Mouse (Mus musculus) cortical plate, adult 2 months (tissue): Measurements from ENCODE around the gene Tmc3.

Source experiments
- CTCF ChIP-seq: fragments of 200-500 bp; IDR thresholded peaks from 2 replicates; pipeline ENCODE4 v1.5.1; 2011; ENCODE audit warnings: mild to moderate bottlenecking, control low read depth, low read length; ENCODE audit not compliant: insufficient read depth; ENCODE audit errors: extremely low read depth
- POLR2A ChIP-seq: fragments of 200-500 bp; IDR thresholded peaks from 2 replicates; pipeline ENCODE4 v1.6.1; 2011; ENCODE audit warnings: mild to moderate bottlenecking, low read length, control low read depth; ENCODE audit not compliant: insufficient read depth; ENCODE audit errors: extremely low read depth

DNA sequence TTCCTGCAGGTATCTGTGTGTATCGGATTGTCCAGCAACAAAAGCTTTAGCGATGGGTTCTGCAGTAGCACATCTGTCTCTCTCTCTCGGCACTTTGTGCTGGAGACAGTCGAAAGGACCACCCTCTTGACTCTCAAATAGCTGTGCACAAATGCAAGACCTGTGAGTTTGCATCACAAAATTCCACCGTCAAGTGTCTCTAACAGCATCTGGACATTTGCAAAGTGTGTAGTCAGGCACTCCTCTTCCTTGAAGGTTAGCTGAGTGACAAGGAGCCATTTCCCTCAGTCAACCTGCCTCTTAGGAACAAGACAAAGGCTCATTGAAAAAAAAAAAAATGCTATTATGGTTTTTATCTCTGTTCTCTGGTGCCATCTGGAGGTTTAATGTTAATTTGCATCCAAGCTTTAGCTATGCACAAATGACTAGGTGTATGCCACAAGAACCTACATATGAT lies 34.7 kb upstream of the Tmc3 start:
- 0 out of 2 replicates have a peak, but pooled peaks have one; percentile 15 for TF ChIP-seq CTCF
- TF ChIP-seq POLR2A = no peak
